Mouse (Mus musculus) embryonic facial prominence, embryonic 15.5 days (tissue): Measurements from ENCODE around the gene Arhgap25. TPM values are rescaled to one million over a fixed set of nuclear protein-coding genes. Genes with fewer than 3 reads are reported as not detected.

Source experiments
- ATAC-seq: fragments of 200-750 bp; cut with Nextera tagmentation; 2 replicates; pipeline ENCODE4 v1.8.0; 2017; ENCODE audit warnings: low read depth, moderate TSS enrichment; ENCODE audit not compliant: insufficient number of reproducible peaks, low FRiP score, low TSS enrichment
- H3K27ac ChIP-seq: fragments of 300-500 bp; sonication (generic); replicated peaks from 2 replicates; pipeline ENCODE4 v1.5.1; 2015; ENCODE audit warnings: mild to moderate bottlenecking, inconsistent platforms
- H3K27me3 ChIP-seq: fragments of 300-500 bp; sonication (generic); 2 replicates; pipeline ENCODE4 v1.6.1; 2015; ENCODE audit warnings: inconsistent platforms
- H3K36me3 ChIP-seq: fragments of 300-500 bp; sonication (generic); 2 replicates; pipeline ENCODE4 v1.6.1; 2015; ENCODE audit warnings: mild to moderate bottlenecking, inconsistent platforms
- H3K4me1 ChIP-seq: fragments of 300-500 bp; sonication (generic); 2 replicates; pipeline ENCODE4 v1.6.1; 2015; ENCODE audit warnings: inconsistent platforms
- H3K4me2 ChIP-seq: fragments of 300-500 bp; sonication (generic); replicated peaks from 2 replicates; pipeline ENCODE4 v1.6.1; 2015; ENCODE audit warnings: mild to moderate bottlenecking, inconsistent platforms
- H3K4me3 ChIP-seq: fragments of 300-500 bp; sonication (generic); replicated peaks from 2 replicates; pipeline ENCODE4 v1.5.1; 2015; ENCODE audit warnings: mild to moderate bottlenecking, inconsistent platforms
- H3K9ac ChIP-seq: fragments of 300-500 bp; sonication (generic); 2 replicates; pipeline ENCODE4 v1.6.1; 2015; ENCODE audit warnings: inconsistent platforms
- H3K9me3 ChIP-seq: fragments of 300-500 bp; sonication (generic); replicated peaks from 2 replicates; pipeline ENCODE4 v1.6.1; 2016; ENCODE audit warnings: inconsistent platforms
- WGBS: fragments of 180-500 bp; shearing (Covaris S2); methylation state at CpG from one replicate; pipeline ENCODE4 v1.1.7; 2015; 5-methylcytosine and 5-hydroxymethylcytosine counted together
- polyA plus RNA-seq: library from polyadenylated mRNA; unstranded; fragments of >200 nt; fragmentation: Nextera tagmentation; extraction: Ambion mirVana; gene quantifications from 2 replicates; pipeline ENCODE4 v1.2.1, GENCODE M21; 2015

Arhgap25 gene
- polyA plus RNA-seq, 1 experiment from 2014 or later, result 8.3 TPM

DNA sequence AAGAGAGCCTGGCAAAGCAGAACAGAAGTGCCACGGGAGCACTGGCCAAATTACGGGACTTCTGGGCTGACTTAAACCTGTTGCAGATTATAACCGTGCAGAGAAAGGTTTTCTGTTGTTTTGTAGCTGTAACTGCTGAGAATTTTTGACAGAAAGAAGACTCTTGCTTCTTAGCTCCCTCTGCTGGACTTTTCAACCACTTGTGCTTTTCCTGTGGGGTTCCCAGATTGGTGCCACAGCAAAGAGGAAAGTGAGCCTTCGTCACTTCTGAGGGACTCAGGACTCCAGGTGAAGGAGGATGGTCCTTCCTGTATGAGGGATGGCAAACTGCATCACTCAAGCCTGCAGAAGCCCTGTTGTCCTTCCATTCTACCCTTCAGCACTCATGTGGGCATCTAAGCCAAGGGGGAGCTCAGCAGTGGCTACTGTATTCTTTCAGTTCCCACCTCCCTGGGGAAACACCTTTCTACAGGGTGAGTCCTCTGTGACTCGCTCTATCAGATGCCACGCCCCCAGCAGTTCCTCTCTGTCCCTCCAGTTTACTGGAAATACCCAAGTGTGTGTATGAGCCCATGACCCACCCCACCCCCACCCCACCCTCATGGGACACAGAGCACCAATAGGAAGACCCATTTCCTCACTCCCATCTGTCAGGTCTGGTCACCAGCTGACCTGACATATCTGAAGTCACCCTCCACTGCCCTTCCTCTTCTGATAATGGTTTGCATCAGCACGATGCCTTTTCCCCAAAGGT is 19.2 kb upstream of the Arhgap25 start:
- 39% methylated on average over 7 of the region's 7 CpGs for WGBS
- H3K9me3 ChIP-seq, result no peaks in the 10 kb centered on the region
- H3K4me1 ChIP-seq, result no peaks in the 10 kb centered on the region
- H3K9ac ChIP-seq, result no peak overlapping the region
- no peak for ATAC-seq
- no peaks in the 10 kb centered on the region for H3K27me3 ChIP-seq
- H3K4me2 ChIP-seq, result no peak overlapping the region
- no peaks in the 10 kb centered on the region for H3K36me3 ChIP-seq
- H3K4me3 ChIP-seq, result no peak overlapping the region
- H3K27ac ChIP-seq, result no peak overlapping the region

GRCm38 (mm10) chr6:87547836-87548235 is 14.8 kb upstream of the Arhgap25 start:
- WGBS, result 87% methylated on average over 7 of the region's 7 CpGs
- no peak for ATAC-seq

DNA sequence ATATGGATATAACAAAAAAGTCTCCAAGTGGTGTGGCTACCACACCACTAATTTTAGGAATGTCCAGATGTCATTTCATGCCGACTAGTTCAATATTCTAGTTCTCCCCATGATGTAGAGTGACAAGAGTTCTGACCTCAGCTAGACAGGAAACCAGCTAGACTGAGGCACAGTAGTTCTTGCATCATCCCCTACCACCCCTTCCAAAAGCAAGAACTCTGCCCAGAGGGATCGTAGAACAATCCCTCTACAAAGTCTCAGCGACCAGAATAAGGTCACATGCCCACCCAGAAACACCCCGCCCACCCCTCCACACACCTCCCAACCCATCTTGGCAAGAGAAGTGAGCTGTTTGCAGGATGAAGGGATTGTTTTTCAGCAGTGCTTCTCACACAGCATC is 14.4 kb upstream of the Arhgap25 start:
- H3K9ac ChIP-seq, result no peak overlapping the region
- no peak overlapping the region for H3K4me3 ChIP-seq
- no peak overlapping the region for H3K4me2 ChIP-seq
- peaks cover 6% of the 10 kb centered on the region; the same call in 1 of the 2 replicates for H3K9me3 ChIP-seq
- H3K4me1 ChIP-seq, result no peaks in the 10 kb centered on the region
- no peak overlapping the region for H3K27ac ChIP-seq
- WGBS, result 75% methylated on average over 4 of the region's 4 CpGs
- no peaks in the 10 kb centered on the region for H3K36me3 ChIP-seq
- ATAC-seq, result no peak
- H3K27me3 ChIP-seq, result no peaks in the 10 kb centered on the region

More at GRCm38 (mm10) chr6:87547836-87548235, 14.8 kb upstream of the Arhgap25 start:
- H3K27ac ChIP-seq, result no peak overlapping the region
- no peaks in the 10 kb centered on the region for H3K36me3 ChIP-seq
- H3K4me2 ChIP-seq, result no peak overlapping the region
- H3K27me3 ChIP-seq, result no peaks in the 10 kb centered on the region
- H3K9ac ChIP-seq, result no peak overlapping the region
- H3K9me3 ChIP-seq, result peaks cover 6% of the 10 kb centered on the region; the same call in 1 of the 2 replicates
- H3K4me1 ChIP-seq, result no peaks in the 10 kb centered on the region
- H3K4me3 ChIP-seq, result no peak overlapping the region

DNA sequence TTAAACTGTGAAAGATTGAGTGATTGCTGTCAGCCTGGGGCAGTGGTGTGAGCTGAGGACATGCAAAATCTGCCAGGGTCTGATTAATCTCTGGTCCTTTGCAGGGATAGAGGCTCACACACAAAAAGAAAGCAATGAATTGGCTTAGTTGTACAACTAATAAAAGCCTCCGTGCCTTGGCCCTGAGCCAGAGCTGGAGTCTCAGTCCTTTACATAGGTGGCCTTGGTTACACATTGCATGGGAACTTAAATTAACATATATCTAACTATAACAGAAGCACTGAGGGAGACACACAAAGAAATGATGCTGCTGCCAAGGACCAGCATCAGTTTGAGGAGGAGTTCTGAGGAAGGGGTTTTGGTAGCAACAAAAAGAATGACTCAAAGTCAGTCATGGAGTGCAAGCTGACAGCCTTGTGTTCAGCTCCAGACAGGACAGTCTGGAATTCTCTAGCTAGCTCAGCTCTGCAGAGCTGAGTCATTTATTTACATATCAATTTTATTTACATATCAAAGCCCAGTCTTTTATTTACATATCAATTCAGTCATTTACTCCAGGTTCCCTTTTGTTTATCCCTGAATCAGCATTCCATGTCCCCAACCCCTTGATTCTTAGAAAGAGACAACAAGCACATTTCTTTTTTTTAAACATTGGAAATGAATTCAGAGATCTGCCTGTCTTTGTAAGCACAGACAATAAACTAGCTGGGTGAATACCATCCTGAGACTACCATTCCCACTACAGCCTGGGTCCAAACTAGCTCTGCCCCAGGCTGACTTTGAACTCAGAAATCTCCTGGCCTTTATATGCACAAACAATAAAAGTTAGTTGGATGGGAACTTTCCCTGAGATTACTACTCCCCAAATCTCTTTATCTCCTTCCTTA is 12.5 kb upstream of the Arhgap25 start:
- Histone ChIP-seq H3K36me3 (no peaks in the 10 kb centered on the region), H3K27ac (no peak overlapping the region), H3K9me3 (peaks cover 6% of the 10 kb centered on the region; the same call in 1 of the 2 replicates), H3K4me2 (no peak overlapping the region), H3K27me3 (no peaks in the 10 kb centered on the region), H3K4me3 (no peak overlapping the region), H3K9ac (no peak overlapping the region), H3K4me1 (no peaks in the 10 kb centered on the region)
- ATAC-seq, result no peak
- 26% methylated on average over 1 of the region's 1 CpGs for WGBS

- WGBS, result 54% methylated on average over 9 of the region's 9 CpGs
- H3K9me3 ChIP-seq, result peaks cover 6% of the 10 kb centered on the region; the same call in 1 of the 2 replicates
- H3K9ac ChIP-seq, result no peak overlapping the region
- no peak overlapping the region for H3K4me2 ChIP-seq
- H3K4me1 ChIP-seq, result no peaks in the 10 kb centered on the region
- no peak for ATAC-seq
- H3K36me3 ChIP-seq, result no peaks in the 10 kb centered on the region
- H3K27me3 ChIP-seq, result no peaks in the 10 kb centered on the region
- H3K4me3 ChIP-seq, result no peak overlapping the region
- no peak overlapping the region for H3K27ac ChIP-seq
Observed at GRCm38 (mm10) chr6:87542027-87542426, 9.0 kb upstream of the Arhgap25 start.

DNA sequence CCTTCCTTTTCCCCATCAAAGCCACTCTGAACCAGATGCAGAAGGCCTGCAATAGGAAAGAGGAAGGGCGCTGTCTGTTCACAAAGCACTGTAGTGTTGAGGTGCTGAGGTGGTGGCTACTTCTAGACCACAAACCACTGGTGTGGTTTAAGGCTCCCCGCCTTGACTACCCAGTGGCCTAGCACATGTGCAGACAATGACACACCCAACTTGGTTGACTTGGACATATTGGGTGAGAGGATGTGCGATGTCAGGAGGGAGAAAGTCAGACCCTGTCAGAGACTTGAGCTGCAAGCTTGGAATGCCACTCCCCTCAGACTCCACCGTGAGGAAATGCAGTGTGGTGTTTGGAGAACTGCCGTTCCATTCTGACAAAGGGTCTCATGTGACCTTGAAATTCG is 8.1 kb upstream of the Arhgap25 start:
- Histone ChIP-seq H3K36me3 (no peaks in the 10 kb centered on the region), H3K27me3 (no peaks in the 10 kb centered on the region), H3K9me3 (peaks cover under 1% of the 10 kb centered on the region; the same call in 1 of the 2 replicates), H3K4me3 (no peak overlapping the region), H3K27ac (no peak overlapping the region), H3K4me1 (no peaks in the 10 kb centered on the region), H3K9ac (no peak overlapping the region), H3K4me2 (no peak overlapping the region)
- 0 out of 2 replicates have a peak, but pooled peaks have one; percentile 34 for ATAC-seq
- 77% methylated on average over 6 of the region's 6 CpGs for WGBS

- Histone ChIP-seq H3K9ac (no peak overlapping the region), H3K27ac (no peak overlapping the region), H3K4me2 (no peak overlapping the region), H3K4me3 (no peak overlapping the region), H3K9me3 (no peaks in the 10 kb centered on the region), H3K4me1 (0 out of 2 replicates have a peak, but pooled peaks cover 4% of the 10 kb centered on the region), H3K27me3 (no peaks in the 10 kb centered on the region), H3K36me3 (no peaks in the 10 kb centered on the region)
- ATAC-seq, result no peak
- WGBS, result 68% methylated on average over 15 of the region's 15 CpGs
Observed at GRCm38 (mm10) chr6:87538376-87539270, 5.6 kb upstream of the Arhgap25 start.

DNA sequence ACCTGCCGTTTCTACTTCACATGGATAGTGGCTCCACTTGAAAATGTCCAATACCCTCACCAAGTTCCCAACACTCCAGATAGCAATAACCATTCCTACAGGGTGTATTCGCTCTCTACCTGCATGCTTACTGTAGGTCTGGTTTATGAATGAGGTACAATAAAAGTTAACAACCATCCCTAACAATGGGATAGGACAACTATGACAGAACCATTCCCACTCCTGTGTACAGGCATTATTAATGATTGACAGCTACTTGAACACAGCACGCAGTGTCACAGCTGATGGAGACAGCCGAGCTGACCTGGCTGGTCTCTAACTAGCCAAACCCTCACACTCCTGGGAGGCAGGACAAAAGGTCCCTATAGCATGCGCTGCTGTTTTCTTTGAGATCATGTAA is 4.6 kb upstream of the Arhgap25 start:
- Histone ChIP-seq H3K4me2 (no peak overlapping the region), H3K9me3 (no peaks in the 10 kb centered on the region), H3K36me3 (no peaks in the 10 kb centered on the region), H3K27me3 (no peaks in the 10 kb centered on the region), H3K27ac (no peak overlapping the region), H3K4me3 (no peak overlapping the region), H3K4me1 (0 out of 2 replicates have a peak, but pooled peaks cover 8% of the 10 kb centered on the region), H3K9ac (no peak overlapping the region)
- 81% methylated on average over 5 of the region's 5 CpGs for WGBS
- ATAC-seq, result no peak

GRCm38 (mm10) chr6:87536270-87536669 is 3.2 kb upstream of the Arhgap25 start:
- 63% methylated on average over 8 of the region's 8 CpGs for WGBS
- no peaks in the 10 kb centered on the region for H3K9me3 ChIP-seq
- H3K36me3 ChIP-seq, result no peaks in the 10 kb centered on the region
- no peak for ATAC-seq
- no peaks in the 10 kb centered on the region for H3K27me3 ChIP-seq
- no peak overlapping the region for H3K4me2 ChIP-seq
- 0 out of 2 replicates have a peak, but pooled peaks cover 8% of the 10 kb centered on the region for H3K4me1 ChIP-seq
- H3K9ac ChIP-seq, result no peak overlapping the region
- H3K27ac ChIP-seq, result no peak overlapping the region
- no peak overlapping the region for H3K4me3 ChIP-seq

GRCm38 (mm10) chr6:87535651-87536050 is 2.6 kb upstream of the Arhgap25 start:
- Histone ChIP-seq H3K27ac (no peak overlapping the region), H3K4me1 (0 out of 2 replicates have a peak, but pooled peaks cover 8% of the 10 kb centered on the region), H3K9me3 (no peaks in the 10 kb centered on the region), H3K4me3 (no peak overlapping the region), H3K27me3 (no peaks in the 10 kb centered on the region), H3K4me2 (no peak overlapping the region), H3K36me3 (no peaks in the 10 kb centered on the region), H3K9ac (no peak overlapping the region)
- ATAC-seq, result no peak
- 70% methylated on average over 9 of the region's 9 CpGs for WGBS
